Mouse (Mus musculus) mesoderm, embryonic 11.5 days (tissue): ENCODE measurements around the gene Mbd3.

Source experiments
- DNase-seq: peaks from one replicate; pipeline ENCODE4 v3.0.0-alpha.2; 2012; ENCODE audit warnings: low read depth, low spot score

Gene Mbd3

DNA sequence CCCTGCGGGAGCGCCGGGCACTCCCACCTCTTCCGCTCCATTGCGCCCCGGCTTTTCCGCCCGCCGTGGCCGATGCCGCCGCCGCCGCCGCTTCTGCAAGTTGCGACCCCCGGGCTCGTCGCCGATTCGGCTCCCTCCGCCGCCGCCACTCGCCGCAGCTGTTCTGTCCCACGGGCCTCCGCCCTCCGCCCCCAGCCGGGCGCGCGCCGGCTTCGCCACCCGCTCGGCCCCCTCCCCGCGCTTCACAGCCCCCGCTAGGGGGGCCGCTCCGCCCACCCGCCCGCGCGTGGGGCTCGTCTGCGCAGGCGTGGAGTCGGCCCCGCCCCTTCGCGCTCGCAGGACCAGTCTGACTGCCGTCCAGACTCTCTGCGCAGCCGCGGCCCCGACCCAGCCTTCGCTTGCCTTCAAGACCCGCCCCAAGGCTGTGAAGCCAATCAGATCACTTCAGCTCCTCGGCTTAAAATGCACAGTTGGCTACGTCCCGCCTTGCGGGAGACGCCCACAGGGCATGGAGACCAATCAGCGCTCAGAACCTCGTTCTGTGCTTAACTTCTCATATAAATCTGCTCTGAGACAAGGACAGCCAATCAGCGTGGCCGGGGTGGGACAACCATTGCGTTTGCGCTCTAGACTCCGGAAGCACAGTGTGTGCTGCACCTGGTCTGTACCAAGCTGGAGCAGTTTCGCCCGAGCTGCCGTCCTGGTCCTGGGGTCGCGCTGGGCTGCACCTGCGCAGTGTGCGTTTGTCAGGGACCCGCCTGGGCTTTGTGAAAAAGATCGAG is at the start of gene Mbd3:
Mbd3 (minus strand) TSS at position 360 of the 782 bp plus-strand sequence.
- peak; percentile 100 for DNase-seq

DNA sequence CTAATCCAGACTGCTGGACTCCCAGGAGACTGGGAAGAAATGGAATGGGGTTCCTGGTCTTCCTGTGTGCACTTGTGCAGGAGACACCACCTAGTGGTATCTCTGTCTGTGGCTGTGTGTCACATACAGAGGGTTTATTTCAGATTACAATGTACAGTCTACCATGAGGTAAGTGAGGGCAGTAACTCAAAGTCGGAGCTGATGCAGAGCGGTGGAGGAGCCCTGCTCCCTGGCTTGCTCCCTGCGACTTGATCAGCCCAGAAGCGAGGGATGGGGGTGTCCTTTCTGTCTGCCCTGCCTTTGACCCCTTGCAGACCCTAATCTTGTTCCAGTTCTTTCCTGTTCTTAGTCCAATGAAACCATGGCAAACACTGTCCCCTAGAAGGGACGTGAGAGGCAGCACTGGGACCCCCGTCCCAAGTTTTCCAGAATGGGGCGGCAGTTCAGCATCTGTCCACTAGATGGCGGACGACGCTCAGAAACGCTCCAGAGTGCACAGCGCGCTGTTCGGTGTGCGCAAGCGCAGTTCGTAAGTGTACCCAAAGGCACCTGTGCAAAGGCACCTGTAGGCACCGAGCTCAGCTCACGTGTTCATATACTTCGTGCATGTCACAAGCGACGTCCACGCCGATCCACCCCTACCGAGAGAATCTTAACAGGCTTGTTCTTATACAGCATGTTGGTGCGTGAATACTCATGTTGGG is 46.7 kb upstream of the Mbd3 start:
- peak; percentile 83 for DNase-seq

DNA sequence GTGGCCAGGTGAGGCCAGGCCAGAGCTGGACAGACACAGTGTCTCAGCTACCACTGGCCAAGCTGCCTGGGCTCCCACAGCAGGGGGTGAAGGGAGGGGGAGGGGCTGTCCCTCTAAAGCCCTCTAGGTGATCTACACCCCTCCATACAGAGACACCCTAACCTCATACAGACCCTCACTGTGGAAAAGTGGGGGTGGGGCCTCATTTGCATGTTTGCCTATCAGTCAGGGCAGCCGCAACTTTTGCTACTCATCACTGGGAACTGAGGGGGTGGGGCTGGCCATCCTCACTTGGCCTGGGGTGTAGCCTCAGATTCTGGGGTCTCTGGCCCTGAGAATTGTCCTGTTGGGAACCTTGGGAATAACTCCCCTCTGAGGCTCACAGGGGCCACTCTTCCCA is 45.7 kb upstream of the Mbd3 start:
- DNase-seq: no peak

DNA sequence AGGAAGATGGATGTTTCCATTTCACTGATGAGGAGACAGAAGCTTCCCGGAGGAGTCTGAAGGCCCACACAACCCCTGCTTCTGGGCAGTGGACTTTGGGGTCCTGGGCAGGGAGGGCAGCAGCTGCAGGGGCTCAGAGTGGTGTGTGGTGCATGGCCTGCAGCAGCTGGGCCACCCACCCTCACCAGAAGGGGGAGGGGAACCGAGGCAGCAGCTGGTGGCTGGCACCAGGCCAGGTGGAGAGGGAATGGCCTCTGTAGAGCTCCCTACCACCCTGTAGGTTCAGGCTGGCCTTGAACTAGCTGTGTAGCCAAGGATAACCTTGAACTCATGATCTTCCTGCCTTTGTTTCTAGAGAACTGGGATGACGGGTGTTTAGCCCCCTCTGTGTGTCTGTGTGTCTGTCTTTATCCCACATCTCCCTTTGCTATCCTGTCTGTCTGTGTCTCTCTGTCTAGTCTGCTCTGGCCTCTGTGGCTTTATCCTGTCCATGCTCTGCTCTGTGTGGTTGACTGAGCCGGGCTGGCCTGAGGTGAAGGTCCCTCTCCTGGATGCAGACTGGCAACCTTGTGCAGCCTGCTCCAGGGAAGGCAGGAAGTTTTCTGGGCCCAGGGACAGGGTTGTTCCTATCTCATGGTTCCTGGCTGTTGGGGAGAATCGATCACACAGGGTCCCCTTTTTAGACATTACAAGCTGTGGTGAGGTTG is 45.1 kb upstream of the Mbd3 start:
- DNase-seq: no peak

DNA sequence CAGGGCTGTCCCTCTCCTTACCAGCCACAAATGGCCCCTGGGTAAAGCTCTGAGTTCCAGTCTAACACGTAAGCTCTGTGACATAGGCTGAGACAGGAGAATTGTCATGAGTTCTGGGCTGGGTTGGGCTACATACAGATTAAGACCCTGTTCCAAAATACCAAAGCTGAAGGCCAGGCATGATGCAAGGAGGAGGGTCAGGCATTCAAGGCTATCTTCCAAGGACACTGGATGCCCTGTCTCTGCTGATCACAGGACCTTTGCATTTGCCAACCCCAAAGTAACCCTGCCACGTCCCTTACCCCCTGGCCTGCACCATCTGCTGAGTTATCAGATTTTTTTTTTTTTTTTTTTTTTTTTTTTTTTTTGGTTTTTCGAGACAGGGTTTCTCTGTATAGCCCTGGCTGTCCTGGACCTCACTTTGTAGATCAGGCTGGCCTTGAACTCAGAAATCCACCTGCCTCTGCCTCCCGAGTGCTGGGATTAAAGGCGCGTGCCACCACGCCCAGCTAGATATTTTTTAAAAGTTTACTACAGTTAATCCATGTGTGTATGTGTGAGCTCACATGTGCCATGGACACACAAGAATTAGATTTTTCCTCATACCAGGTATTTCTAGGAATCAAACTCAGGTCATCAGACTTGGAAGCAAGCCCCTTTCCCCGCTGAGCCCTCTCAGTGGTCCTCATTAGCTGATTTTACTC is 44.4 kb upstream of the Mbd3 start:
- no peak for DNase-seq

DNA sequence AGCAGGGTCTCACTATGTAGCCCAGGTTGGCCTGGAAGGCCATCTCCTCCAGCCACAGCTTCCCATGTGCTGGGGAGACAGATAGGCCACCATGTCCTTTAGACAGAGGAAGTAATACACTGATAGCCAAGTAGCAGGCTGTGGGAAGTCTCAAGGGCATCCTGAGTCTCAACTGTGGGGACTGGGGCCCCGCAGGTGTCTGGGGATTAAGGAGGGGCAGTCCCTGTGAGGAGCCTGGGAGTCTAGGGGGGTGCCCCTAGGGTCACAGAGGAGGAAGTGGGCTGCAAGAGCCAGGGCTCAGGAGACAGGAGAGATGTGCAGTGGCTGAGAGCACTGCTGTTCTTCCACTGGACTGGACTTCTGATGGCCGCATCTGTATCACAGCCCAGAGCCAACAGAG is 43.6 kb upstream of the Mbd3 start:
- DNase-seq: no peak

DNA sequence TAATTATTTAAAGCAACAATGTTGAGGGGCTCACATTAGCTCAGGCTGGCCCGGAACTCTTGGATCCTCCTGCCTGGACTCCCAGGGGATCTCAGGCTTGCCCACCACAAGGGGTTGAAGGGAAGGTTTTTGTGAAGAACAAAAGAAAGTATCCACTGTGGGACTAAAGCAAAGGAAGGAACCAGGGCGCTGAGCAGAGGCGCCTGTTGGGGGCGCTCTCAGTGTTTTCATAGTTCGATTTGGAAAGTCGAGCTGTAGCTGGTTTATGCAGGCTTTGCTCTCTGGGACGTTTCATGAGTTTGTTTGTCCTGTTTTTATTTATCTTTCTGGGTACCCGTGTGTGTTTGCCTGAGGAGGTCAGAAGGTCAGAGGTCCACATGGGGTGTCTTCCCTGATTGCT is 42.2 kb upstream of the Mbd3 start:
- no peak for DNase-seq

DNA sequence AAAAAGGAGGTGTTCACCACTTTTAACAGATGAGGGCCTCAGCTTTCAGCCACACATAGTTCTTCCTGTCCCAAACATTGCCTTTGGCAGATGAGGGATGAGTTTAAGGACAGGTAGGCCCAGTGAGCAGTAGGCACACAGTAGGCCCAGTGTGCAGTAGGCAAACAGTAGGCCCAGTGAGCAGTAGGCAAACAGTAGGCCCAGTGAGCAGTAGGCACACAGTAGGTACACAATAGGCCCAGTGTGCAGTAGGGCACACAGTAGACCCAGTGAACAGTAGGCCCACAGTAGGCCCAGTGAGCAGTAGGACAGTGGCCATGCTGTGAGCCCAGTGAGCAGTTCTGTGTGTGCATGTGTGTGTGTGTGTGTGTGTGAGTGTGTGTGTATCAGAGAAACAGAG is 40.7 kb upstream of the Mbd3 start:
- DNase-seq: no peak

DNA sequence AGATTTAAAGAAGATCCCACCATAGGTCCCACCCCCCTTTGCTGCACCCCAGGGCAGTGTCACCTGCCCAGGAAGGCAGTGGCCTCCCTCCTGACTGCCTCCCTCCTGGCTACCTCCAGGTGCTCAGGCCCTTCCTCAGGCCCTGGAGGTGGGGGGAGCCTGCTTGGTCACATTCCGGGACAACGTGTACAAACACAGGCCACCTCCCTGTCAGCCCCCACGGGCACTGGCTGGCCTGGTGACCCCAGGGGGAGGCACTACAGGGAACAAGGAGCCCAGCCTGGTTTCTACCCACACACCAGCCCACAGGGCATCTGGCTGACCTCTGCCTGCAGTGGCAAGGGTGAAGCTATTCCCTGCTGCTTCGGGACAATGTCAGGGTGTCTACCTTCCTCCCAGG is 38.6 kb upstream of the Mbd3 start:
- DNase-seq: no peak

DNA sequence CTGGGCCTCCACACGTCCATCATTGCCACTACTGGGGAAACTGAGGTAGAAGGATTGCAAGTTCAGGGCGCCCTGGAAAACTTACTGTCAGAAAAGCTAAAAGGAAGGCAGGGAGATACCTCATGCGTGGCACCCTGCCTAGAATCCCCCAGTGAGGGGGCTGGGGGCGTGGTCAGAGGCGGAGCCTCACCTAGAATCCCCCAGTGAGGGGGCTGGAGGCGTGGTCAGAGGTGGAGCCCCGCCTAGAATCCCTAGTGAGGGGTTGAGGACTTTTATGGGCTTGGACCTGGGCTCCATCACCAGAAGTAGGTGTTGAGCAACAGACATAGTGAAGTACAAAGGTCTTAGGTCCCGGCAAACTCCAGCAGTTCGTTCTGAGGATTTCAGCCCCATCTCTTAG is 36.9 kb upstream of the Mbd3 start:
- no peak for DNase-seq

DNA sequence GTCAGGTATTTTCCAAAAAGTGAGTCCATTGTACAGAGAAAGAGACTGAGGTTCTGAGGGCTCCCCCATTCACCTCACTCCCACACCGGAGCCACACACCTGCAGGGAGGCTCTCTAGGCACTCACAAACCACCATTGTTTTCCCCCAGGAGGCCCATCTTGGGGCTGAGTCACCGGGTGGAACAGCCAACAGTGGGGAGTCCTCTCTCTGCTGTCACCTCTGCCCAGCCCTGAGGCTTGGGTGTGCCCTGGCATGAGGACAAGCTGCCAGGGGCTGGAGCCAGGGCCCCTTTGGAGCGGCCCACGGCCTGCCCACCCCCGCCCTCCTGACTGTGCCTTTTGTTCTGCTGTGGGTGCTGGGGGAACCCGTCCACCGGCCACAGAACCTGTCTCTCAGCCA is 36.4 kb upstream of the Mbd3 start:
- DNase-seq: no peak

DNA sequence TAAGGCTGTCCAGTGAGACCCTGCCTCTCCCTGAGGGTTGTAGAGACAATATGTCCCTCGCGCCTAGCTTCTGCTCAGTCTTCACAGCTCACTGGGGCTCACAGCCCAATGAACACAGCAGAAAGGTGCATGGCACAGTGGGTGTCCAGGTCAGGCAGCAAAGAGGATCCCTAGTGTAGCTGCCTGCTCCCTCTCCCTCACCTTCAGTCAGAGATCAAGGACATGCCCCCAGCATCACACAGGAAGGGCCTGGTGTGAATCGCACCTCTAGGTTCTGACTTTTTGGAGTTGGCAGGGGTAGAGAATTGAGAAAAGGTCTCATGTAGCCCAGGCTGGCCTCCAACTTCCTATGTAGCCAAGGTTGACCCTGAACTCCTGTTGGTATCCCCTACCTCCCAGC is 35.5 kb upstream of the Mbd3 start:
- DNase-seq: no peak

DNA sequence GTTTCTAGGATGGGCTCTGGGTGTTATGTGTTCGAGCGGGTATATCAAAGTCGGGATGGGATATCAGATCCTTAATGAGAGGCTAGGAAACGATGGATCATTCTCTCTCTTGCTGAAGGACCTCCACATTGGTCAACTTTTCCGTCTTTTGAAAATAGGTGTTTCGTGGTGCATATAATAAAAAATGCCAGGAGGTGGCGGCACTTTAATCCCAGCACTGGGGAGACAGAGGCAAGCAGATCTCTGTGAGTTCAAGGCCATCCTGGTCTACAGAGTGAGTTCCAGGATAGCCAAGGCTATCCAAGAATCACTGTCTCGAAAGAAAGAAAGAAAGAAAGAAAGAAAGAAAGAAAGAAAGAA is 34.9 kb upstream of the Mbd3 start:
- DNase-seq: no peak

DNA sequence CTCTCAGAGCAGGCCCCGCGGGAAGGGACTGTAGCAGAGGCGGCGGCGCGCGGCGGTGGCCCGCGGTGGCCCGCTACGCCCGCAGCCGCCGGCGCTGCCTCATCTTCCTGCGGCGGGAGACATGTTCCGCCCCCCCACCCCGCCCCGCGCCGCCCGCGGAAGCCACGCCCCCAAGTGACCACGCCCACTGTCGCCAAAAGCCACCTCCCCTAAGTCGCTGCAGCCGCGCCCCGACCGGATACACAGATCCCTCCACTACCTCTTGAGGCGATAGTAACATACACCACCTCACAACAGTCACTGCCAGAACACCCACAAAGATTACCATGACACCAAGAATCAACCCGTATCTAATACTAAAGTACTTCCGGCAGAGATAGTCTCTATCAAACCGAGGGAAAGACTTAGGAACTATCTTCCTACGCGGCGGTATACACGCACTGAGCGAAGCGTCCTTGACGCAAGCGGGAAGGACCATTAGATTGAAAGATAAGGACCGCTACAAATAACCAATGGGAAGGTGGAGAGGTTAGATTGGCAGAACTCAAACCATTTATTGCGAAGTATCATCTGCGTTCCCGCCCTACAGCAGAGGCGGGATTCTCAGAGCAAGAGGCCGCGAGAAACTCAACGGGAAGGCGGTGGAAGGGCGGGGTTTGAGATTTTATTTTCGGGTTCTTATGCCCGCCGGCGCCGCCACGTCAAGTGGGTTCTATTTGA is 34.3 kb upstream of the Mbd3 start, which contains the start of gene Tcf3:
Tcf3 (minus strand) TSS at position 135 of the 720 bp plus-strand sequence.
- peak; percentile 97 for DNase-seq

DNA sequence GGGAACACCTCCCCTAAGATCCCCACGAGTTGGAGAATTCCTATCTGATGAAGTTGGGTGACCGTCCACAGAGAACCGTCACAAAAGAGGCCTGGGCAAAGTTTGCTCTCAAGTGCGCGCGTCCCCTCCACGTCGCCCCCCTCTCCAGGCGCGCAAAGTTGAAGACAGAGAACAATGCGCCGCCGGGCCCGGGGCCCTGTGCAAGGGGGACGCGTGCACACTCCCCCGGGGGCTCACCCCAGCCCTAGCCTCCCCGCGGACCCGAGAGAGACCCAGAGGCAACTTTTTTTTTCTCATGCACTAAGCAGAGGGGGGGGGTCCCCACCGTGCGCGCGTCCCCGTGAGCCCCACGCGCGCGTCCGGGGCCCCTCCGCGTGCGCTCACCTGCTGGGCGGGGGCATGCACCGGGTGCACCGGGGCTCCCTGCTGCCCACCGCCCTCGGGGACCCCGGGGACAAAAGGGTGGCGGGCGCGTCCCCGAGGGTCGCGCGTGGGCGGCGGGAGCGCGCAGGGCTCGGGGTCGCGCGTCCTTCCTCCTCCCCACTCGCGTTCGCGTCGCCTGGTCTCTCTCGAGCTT is 33.7 kb upstream of the Mbd3 start:
- DNase-seq: peak; percentile 60

DNA sequence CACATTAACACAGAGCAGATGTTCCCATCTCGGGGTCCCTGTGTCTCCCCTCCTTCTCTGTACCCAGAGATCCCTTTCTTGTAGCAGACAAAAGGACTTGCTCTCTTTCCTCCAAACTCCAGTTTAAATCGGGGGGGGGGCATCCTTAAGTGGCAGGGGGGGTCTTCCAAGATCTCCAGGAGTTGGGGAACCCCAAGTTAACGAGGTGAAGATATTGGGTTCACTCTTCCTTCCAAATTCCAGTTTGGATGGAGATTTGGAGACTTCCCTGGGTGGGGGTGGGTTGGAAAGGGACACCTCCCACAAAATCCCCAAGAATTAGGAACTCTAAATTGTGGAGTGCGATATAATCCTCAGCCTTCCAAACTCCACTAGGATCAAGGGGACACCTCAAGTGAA is 33.0 kb upstream of the Mbd3 start:
- DNase-seq: no peak

DNA sequence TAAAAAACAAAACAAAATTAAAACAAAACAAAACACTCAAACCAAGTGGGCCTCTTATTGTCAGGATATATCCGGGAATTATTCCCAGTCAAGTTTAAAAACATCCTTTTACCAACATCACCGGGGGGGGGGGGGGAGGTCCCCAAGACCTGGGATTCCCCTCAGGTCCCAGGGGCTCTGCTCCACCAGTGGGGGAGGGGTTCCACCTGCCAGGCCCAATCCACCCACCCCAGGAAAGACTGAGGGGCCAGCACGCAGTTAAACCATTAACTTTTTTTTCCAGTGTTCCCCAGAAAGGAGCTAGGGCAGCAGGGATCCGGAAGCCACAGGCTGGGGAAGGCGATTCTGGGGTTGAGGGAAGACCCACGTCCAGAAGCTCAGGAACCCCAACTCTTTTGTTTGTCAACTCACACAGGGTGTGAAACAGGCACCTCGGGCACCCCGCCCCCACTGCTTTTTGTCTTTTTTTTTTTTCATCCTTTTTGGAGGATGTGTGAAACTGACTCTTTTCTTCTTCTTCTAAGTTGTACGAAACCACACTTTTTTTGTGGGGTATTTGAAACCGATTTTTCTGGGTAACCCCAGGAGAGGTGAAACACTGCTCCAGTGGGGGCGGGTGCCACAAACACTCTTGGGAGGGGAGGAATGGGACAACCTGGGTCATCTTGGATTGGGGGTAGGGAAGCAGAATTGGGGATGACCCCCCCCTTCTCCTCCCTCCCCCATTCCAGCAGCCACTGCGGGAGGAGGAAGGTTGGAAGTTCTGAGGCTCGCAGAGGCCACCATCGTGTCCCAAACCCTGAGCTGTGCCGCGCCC is 32.4 kb upstream of the Mbd3 start:
- no peak for DNase-seq

DNA sequence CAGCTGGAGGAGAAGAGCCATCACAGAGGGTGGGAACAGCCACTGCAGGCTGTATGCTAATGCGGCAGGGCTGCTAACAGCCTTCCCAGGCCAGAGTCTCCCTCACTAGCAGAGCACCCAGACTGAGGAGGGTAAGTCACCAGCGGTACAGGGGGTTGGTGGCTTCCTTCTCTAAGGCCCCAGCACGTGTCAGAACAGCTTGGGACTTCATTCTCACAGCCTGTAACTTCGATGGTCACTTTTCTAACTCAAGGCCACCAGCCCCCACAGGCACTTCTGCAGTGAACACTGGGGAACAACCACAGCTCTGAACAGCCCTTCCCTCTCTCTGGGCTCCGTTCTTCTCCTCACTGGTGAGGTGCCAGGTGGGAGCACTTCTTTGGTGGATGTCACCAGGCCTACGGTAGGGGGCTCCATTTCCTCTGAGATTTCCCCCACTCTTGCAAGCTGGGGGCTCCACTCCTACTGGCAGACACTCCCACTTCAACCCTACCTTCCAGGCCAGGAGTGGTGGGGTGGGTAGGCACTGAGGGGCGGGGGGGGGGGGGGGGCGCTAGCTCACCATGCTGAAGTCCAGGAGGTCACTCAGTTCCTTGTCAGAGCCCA is 31.1 kb upstream of the Mbd3 start:
- DNase-seq: no peak

DNA sequence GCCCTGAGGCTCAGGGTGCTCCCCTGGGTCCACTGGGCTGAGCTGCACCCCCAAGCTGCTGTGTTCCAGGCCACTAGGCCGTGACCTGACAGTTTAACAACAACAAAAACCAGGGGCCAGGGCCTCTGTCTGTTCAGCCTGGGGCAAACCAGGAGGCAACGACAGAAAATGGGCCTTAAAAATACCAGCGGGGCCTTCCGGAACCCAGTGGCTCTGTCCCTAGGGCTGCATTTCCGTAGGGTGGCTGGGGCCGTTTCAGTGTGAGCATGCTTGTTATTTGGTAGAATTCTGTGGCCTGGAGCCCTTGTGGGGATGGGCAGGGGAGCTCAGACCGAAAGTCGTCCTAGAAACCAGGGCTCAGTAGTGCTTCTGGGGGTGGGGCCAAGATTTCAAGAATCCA is 30.4 kb upstream of the Mbd3 start:
- DNase-seq: no peak

DNA sequence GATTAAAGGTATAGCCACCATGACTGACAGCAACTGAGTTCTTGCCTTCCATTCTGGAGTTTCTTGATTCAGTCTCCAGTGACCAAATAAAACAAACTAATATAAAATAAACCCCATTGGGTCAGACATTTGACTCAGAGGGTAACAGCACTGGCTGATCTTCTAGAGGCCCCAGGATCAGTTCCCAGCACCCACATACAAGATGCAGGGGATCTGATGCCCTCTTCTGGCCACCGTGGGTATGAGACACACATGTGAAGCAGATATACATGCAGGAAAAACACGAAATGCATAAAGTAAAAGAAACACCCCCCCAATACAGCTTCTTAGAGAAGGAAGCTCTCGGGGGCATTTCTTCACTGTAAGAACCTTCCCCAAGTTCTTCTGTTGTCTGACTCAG is 25.7 kb upstream of the Mbd3 start:
- no peak for DNase-seq
